Mouse (Mus musculus) olfactory bulb, adult 2 months (tissue): ENCODE data around the gene Parvb. TPM values are rescaled to one million over a fixed set of nuclear protein-coding genes. Genes with fewer than 3 reads are reported as not detected.

Experiments
- H3K27ac ChIP-seq: fragments of 200-500 bp; 2 replicates; pipeline ENCODE4 v1.5.1; 2012; ENCODE audit warnings: low read depth, low read length; ENCODE audit not compliant: insufficient read depth
- H3K4me1 ChIP-seq: fragments of 200-500 bp; 2 replicates; pipeline ENCODE4 v1.6.1; 2012; ENCODE audit warnings: low read length; ENCODE audit not compliant: control insufficient read depth, insufficient read depth
- H3K4me3 ChIP-seq: fragments of 200-500 bp; 2 replicates; pipeline ENCODE4 v1.5.1; 2012; ENCODE audit warnings: mild to moderate bottlenecking, low read depth, low read length, moderate library complexity; ENCODE audit not compliant: insufficient read depth
- CTCF ChIP-seq: fragments of 200-500 bp; IDR thresholded peaks from 2 replicates; pipeline ENCODE4 v1.5.1; 2012; ENCODE audit warnings: low read depth, mild to moderate bottlenecking, low read length, moderate library complexity; ENCODE audit not compliant: insufficient read depth
- POLR2A ChIP-seq: fragments of 200-500 bp; IDR thresholded peaks from 2 replicates; pipeline ENCODE4 v1.6.1; 2012; ENCODE audit warnings: mild to moderate bottlenecking, low read depth, low read length, moderate library complexity; ENCODE audit not compliant: insufficient read depth
- WGBS: fragments of 180-500 bp; shearing (Covaris S2); methylation state at CpG from one replicate; pipeline ENCODE4 v1.1.7; 2018; 5-methylcytosine and 5-hydroxymethylcytosine counted together
- polyA plus RNA-seq: library from polyadenylated mRNA; stranded (reverse); fragments of >200 nt; gene quantifications from 2 replicates; pipeline ENCODE4 v1.2.4, GENCODE M21; 2012; ENCODE audit warnings: low replicate concordance; ENCODE audit not compliant: missing spikeins, insufficient read depth, insufficient read length

The Parvb gene
- polyA plus RNA-seq, 1 experiment, result not detected

- Histone ChIP-seq H3K27ac (no peak overlapping the region), H3K4me3 (no peak overlapping the region), H3K4me1 (peaks cover 36% of the 10 kb centered on the region)
- no peak for TF ChIP-seq CTCF
- TF ChIP-seq POLR2A, result no peak
- 76% methylated on average over 2 of the region's 2 CpGs for WGBS
Measured at GRCm38 (mm10) chr15:84263573-84263972, 31.7 kb downstream of the Parvb start.

- no peak overlapping the region for H3K27ac ChIP-seq
Measured at GRCm38 (mm10) chr15:84265141-84265540, 33.3 kb downstream of the Parvb start.

GRCm38 (mm10) chr15:84266290-84266689 is 34.4 kb downstream of the Parvb start:
- H3K27ac ChIP-seq, result no peak overlapping the region
- peaks cover 26% of the 10 kb centered on the region for H3K4me1 ChIP-seq
- H3K4me3 ChIP-seq, result no peak overlapping the region
- 33% methylated on average over 4 of the region's 4 CpGs for WGBS
- TF ChIP-seq POLR2A (no peak), CTCF (no peak)

More at GRCm38 (mm10) chr15:84265141-84265540, 33.3 kb downstream of the Parvb start:
- WGBS, result 83% methylated on average over 11 of the region's 11 CpGs
- peaks cover 34% of the 10 kb centered on the region for H3K4me1 ChIP-seq
- H3K4me3 ChIP-seq, result no peak overlapping the region
- TF ChIP-seq POLR2A, result no peak
- TF ChIP-seq CTCF, result no peak

GRCm38 (mm10) chr15:84267720-84268260 is 35.9 kb downstream of the Parvb start:
- WGBS, result 91% methylated on average over 11 of the region's 11 CpGs
- Histone ChIP-seq H3K27ac (no peak overlapping the region), H3K4me1 (peaks cover 26% of the 10 kb centered on the region), H3K4me3 (no peak overlapping the region)
- TF ChIP-seq CTCF (no peak), POLR2A (no peak)

GRCm38 (mm10) chr15:84269107-84269633 is 37.3 kb downstream of the Parvb start:
- WGBS, result 89% methylated on average over 10 of the region's 10 CpGs
- no peak overlapping the region for H3K4me3 ChIP-seq
- TF ChIP-seq POLR2A, result no peak
- TF ChIP-seq CTCF, result no peak
- H3K27ac ChIP-seq, result no peak overlapping the region
- H3K4me1 ChIP-seq, result peaks cover 24% of the 10 kb centered on the region

GRCm38 (mm10) chr15:84270032-84270431 is 38.2 kb downstream of the Parvb start:
- TF ChIP-seq CTCF (no peak), POLR2A (no peak)
- WGBS, result 83% methylated on average over 5 of the region's 5 CpGs
- Histone ChIP-seq H3K4me1 (peaks cover 23% of the 10 kb centered on the region), H3K27ac (no peak overlapping the region), H3K4me3 (no peak overlapping the region)

GRCm38 (mm10) chr15:84270463-84270862 is 38.6 kb downstream of the Parvb start:
- 83% methylated on average over 6 of the region's 6 CpGs for WGBS
- Histone ChIP-seq H3K27ac (no peak overlapping the region), H3K4me3 (no peak overlapping the region), H3K4me1 (peaks cover 19% of the 10 kb centered on the region)
- TF ChIP-seq CTCF (no peak), POLR2A (no peak)

GRCm38 (mm10) chr15:84276066-84276465 is 44.2 kb downstream of the Parvb start:
- 86% methylated on average over 4 of the region's 4 CpGs for whole genome bisulfite sequencing
- H3K4me1 ChIP-seq, result no peaks in the 10 kb centered on the region
- H3K27ac ChIP-seq, result no peak overlapping the region
- no peak overlapping the region for H3K4me3 ChIP-seq
- TF ChIP-seq POLR2A, result no peak
- no peak for TF ChIP-seq CTCF

- Histone ChIP-seq H3K27ac (no peak overlapping the region), H3K4me1 (no peaks in the 10 kb centered on the region), H3K4me3 (no peak overlapping the region)
- WGBS, result 90% methylated on average over 7 of the region's 7 CpGs
- TF ChIP-seq CTCF (no peak), POLR2A (no peak)
Measured at GRCm38 (mm10) chr15:84278091-84278490, 46.2 kb downstream of the Parvb start.
